Mouse (Mus musculus) C2C12 (cell line): ENCODE data around the gene Fa2h. TPM values are rescaled to one million over a fixed set of nuclear protein-coding genes. Genes with fewer than 3 reads are reported as not detected.

Experiments used
- H3K27me3 ChIP-seq: one replicate; pipeline ENCODE4 v1.6.1; 2011; ENCODE audit not compliant: control insufficient read depth, insufficient read depth, insufficient read length
- H3K36me3 ChIP-seq: one replicate; pipeline ENCODE4 v1.6.1; 2011; ENCODE audit not compliant: control insufficient read depth, insufficient read depth
- H3K4me3 ChIP-seq: one replicate; pipeline ENCODE4 v1.5.1; 2011; ENCODE audit warnings: mild to moderate bottlenecking, control low read depth; ENCODE audit not compliant: poor library complexity, insufficient read depth, severe bottlenecking
- H3K79me2 ChIP-seq: one replicate; pipeline ENCODE4 v1.6.1; 2011; ENCODE audit not compliant: control insufficient read depth, insufficient read depth
- H3K79me3 ChIP-seq: one replicate; pipeline ENCODE4 v1.6.1; 2011; ENCODE audit warnings: low read depth, control low read depth
- H3ac ChIP-seq: one replicate; pipeline ENCODE3; 2011; ENCODE audit warnings: low read depth; ENCODE audit not compliant: control insufficient read depth, insufficient read length
- CEBPB ChIP-seq: IDR thresholded peaks from one replicate; pipeline ENCODE4 v1.6.1; 2011; ENCODE audit warnings: low read depth, mild to moderate bottlenecking, control low read depth, moderate library complexity
- CTCF ChIP-seq: IDR thresholded peaks from one replicate; pipeline ENCODE4 v1.5.1; 2011; ENCODE audit not compliant: control insufficient read depth, insufficient read depth, insufficient read length
- FOSL1 ChIP-seq: IDR thresholded peaks from one replicate; pipeline ENCODE4 v1.8.0; 2011; ENCODE audit warnings: mild to moderate bottlenecking, low read length; ENCODE audit not compliant: poor library complexity, insufficient read depth, severe bottlenecking
- MAX ChIP-seq: IDR thresholded peaks from one replicate; pipeline ENCODE4 v1.6.1; 2011; ENCODE audit warnings: mild to moderate bottlenecking, control low read depth
- MYOD1 ChIP-seq: IDR thresholded peaks from one replicate; pipeline ENCODE4 v1.6.1; 2011; ENCODE audit warnings: low read depth; ENCODE audit not compliant: control insufficient read depth, insufficient read length
- MYOG ChIP-seq: IDR thresholded peaks from one replicate; pipeline ENCODE4 v1.6.1; 2011; ENCODE audit not compliant: control insufficient read depth, insufficient read length; ENCODE audit errors: extremely low read depth
- USF1 ChIP-seq: IDR thresholded peaks from one replicate; pipeline ENCODE4 v1.6.1; 2011; ENCODE audit warnings: low read depth, mild to moderate bottlenecking, control low read depth, moderate library complexity
- polyA plus RNA-seq: library from polyadenylated mRNA; unstranded; fragments of >200 nt; fragmentation: generic; extraction: Trizol; gene quantifications from one replicate; pipeline ENCODE4 v1.2.1, GENCODE M21; 2012; ENCODE audit warnings: missing spikeins

Gene Fa2h
- polyA plus RNA-seq, 1 experiment = 0.06 TPM

DNA sequence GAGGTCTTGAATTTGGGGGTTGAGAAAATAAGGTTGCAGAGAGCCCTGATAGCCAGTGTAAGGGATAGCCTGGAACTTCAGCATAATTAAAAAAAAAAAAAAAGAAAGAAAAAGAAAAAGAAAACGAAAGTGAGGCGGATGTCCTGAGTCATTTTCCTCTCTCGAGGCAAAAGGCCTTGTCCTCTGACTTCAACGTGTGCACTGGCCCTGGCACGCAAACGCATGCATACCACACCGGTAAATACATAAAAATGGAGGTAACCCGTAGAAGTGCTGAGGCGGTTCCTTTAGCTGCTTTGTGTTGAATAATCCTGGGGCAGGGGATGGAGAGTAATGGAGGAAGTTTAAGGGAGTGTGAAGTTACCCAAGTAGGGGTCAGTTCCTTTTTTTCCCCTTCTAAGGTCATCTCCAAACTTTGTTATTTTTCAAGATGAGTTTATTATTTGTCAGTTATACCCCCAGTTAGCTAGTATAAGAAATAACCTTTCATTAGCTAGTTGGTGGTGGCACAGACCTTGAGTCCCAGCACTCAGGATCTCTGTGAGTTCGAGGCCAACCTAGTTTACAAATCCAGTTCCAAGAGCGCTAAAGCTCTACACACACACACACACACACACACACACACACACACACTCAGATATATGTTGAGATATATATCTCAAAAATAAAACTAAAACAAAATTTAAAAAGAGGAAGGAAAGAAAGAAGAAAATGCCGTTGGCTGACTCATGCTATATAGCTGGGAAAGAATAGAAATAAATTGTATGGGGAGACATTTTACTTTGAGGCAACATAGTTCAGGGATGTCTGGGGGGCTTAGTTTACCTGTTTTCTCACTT, 55.0 kb downstream of the Fa2h start:
- Histone ChIP-seq H3K4me3 (peak overlapping the region; percentile 61), H3K27me3 (no peaks in the 10 kb centered on the region), H3K36me3 (peaks cover 8% of the 10 kb centered on the region), H3K79me3 (peaks cover 24% of the 10 kb centered on the region), H3ac (no peak overlapping the region), H3K79me2 (peaks cover 40% of the 10 kb centered on the region)
- TF ChIP-seq CTCF (no peak), MAX (peak; percentile 4)

DNA sequence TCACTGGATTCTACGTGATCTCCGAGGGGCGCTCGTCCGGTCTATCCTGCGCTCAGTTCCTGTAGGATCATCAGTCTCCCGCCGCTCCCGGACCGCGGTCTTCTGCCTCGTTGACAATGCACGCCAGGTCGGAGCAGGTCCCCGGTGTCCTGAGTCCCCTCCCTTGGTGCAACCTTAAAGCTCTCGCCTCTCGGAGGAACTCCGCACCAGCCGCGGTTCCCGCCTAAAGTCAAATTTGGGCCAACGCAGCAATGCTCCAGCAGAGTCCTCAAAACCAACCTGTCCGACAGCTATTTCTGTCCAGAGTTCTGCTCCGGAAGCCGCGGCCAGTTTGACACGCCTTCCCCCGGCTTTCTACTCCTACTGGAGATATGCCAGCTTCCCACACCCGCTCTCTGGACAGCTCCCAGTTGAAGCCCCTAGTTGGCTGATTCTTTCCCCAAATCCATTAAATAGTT, 55.7 kb downstream of the Fa2h start, which contains the start of gene Mlkl:
TSS of gene Mlkl (minus strand) at position 288 of the 458 bp plus-strand sequence.
- peaks cover 46% of the 10 kb centered on the region for H3K79me2 ChIP-seq
- H3K36me3 ChIP-seq = peaks cover 13% of the 10 kb centered on the region
- no peaks in the 10 kb centered on the region for H3K27me3 ChIP-seq
- TF ChIP-seq MAX (peak; percentile 20), MYOG (no peak), USF1 (no peak), CTCF (no peak), FOSL1 (no peak), CEBPB (no peak)
- peaks cover 28% of the 10 kb centered on the region for H3K79me3 ChIP-seq
- peak within 1 kb of the TSS; percentile 52 for H3ac ChIP-seq
- peak within 1 kb of the TSS; percentile 61 for H3K4me3 ChIP-seq

DNA sequence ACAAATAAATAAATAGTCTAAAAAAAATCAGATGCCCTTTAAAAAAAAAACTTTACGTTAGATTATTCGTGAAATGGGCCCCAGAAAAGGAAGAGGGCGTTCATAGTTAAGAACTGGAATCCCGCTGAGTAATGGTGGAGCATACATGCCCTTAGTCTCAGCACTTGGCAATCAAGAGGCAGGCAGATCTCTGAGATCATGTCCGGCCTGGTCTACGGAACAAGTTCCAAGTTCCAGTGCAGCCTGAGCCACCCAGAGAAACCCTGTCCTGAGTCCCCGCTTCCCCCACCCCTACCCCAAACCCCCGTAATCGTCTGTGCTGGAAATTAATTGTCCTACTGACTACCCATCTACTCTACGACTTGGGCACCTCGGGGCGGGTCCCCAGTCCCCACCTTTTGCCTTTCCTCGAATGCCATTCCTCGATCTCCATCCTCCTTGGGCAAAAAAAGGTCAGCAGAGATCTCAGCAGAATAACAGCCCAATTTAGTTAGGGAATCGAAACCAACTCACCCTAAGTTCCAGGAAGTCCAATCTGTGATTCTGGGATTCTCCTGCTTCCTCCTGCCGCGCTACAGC, 56.2 kb downstream of the Fa2h start:
- peak overlapping the region; percentile 52 for H3ac ChIP-seq
- TF ChIP-seq MAX (no peak), MYOG (no peak), USF1 (no peak), FOSL1 (no peak), CEBPB (no peak), MYOD1 (no peak), CTCF (no peak)
- peaks cover 28% of the 10 kb centered on the region for H3K79me3 ChIP-seq
- no peaks in the 10 kb centered on the region for H3K27me3 ChIP-seq
- H3K4me3 ChIP-seq = peak overlapping the region; percentile 61
- peaks cover 52% of the 10 kb centered on the region for H3K79me2 ChIP-seq
- peaks cover 18% of the 10 kb centered on the region for H3K36me3 ChIP-seq

DNA sequence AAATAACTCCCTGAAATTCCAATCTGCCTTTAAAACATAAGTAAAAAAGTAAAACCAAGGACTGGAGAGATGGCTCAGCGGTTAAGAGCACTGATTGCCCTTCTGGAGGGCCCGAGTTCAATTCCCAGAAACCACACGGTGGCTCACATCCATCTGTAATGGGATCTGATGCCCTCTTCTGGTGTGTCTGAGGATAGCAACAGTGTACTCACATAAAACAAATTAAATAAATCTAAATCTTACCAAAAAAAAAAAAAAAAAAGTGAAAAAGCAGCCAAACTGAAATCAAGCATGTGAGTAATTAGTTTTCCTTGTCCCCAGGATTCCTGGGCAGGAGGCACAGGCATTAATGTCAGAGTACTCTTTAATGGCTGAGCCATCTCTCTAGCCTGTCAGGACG, 56.9 kb downstream of the Fa2h start:
- H3K36me3 ChIP-seq = peaks cover 23% of the 10 kb centered on the region
- no peak overlapping the region for H3ac ChIP-seq
- H3K4me3 ChIP-seq = peak overlapping the region; percentile 61
- peaks cover 28% of the 10 kb centered on the region for H3K79me3 ChIP-seq
- no peak for TF ChIP-seq CEBPB
- TF ChIP-seq MYOD1 = no peak
- TF ChIP-seq USF1 = no peak
- TF ChIP-seq MYOG = no peak
- TF ChIP-seq MAX = no peak
- no peak for TF ChIP-seq FOSL1
- no peak for TF ChIP-seq CTCF
- H3K79me2 ChIP-seq = peaks cover 54% of the 10 kb centered on the region
- H3K27me3 ChIP-seq = no peaks in the 10 kb centered on the region

DNA sequence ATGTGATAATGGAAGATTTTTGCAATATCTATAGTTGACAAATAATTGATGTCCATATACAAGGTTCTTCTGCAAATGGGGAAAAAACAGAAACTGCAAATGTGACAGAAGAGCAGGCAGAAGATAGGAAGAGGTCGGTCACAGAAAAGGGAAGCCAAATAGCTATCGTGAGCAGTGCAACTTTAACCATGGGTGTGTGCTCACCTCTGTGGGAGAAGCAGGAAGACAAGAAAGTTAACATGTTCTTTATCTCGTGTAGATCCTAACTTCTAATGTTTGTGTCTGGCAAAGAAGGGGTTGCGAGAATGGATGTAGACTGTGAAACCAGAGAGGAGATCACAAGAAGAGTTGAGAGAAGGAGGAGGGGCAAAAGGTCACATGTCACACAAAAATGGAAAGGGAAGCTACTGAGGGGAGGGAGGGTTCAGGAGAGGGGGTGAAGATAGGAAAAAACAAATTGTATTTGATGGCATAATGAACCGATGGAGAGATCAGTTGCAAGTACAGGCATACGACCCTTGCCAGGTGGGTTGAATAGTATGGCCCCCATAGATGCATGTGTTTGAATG, 68.3 kb downstream of the Fa2h start:
- H3K36me3 ChIP-seq = peaks cover 71% of the 10 kb centered on the region
- no peak overlapping the region for H3K4me3 ChIP-seq
- no peaks in the 10 kb centered on the region for H3K79me3 ChIP-seq
- no peaks in the 10 kb centered on the region for H3K27me3 ChIP-seq
- TF ChIP-seq CTCF (no peak), MYOG (no peak), MYOD1 (no peak), MAX (no peak), CEBPB (no peak), FOSL1 (no peak), USF1 (no peak)
- no peaks in the 10 kb centered on the region for H3K79me2 ChIP-seq
- no peak overlapping the region for H3ac ChIP-seq
